Mouse (Mus musculus) cerebellum, postnatal 25 days (tissue): ENCODE measurements around the gene Wdr1.
"Not testable (repeated sequence)": the region's sequence is repeated elsewhere in the genome, so short reads cannot be mapped to it uniquely, and the experiment has no call there.

ENCODE experiments used
- DNase-seq, 2 experiments: peaks; one replicate each; pipeline ENCODE4 v3.0.0; 2021; ENCODE audit warnings: mixed read lengths in 2 of 2

The Wdr1 gene

DNA sequence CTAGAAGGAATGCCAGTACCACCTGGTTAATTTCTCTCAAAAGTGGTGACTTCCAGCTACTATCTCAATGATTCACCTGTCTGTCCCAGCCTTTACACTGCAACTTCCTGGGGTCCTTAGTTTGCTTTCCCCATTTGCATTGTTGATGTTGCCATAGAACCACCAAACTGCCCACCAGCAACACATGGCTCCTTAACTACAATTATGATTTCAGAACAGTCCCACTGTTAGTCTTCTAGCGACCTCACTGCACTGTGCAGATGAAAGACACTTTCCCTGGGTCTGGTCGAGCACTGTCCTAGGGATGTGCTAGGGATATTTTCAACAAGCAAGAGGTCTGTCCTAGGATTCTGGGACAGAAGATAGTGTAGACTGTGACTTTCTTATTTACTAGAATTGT is at the start of gene Wdr1:
Gene Wdr1 (minus strand): TSS at position 101 of the 400 bp plus-strand sequence.
- DNase-seq: no peak

GRCm38 (mm10) chr5:38611118-38611517 is 48.1 kb upstream of the Wdr1 start:
- peak in 1 of 2 experiments; percentile 13 for DNase-seq

GRCm38 (mm10) chr5:38608219-38608618 is 45.2 kb upstream of the Wdr1 start:
- not testable (repeated sequence) for DNase-seq

- peak in 1 of 2 experiments; percentile 22 for DNase-seq
Observed at GRCm38 (mm10) chr5:38598647-38599304, 35.8 kb upstream of the Wdr1 start.

GRCm38 (mm10) chr5:38588924-38589323 is 25.9 kb upstream of the Wdr1 start:
- no peak for DNase-seq

DNA sequence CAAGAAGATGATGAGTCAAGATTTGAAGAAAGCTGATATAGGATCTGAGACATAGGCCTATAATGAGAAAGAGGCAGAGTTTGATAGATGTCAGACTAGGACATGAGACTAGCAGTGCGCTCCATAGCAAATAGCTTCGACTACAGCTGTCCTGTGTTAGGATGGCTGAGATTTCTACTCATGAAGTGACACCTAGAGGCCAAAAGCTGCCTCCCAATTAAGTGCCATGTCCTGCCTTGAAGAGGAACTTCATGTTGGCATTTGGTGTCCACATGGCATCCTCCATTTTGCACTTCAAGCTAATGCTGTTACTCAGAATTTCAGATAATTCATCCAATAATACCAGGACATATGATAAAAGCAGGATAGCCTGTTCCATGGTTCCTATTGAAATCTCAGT is 22.4 kb upstream of the Wdr1 start:
- peak in 1 of 2 experiments; percentile 10 for DNase-seq

GRCm38 (mm10) chr5:38583026-38583425 is 20.0 kb upstream of the Wdr1 start:
- no peak for DNase-seq

GRCm38 (mm10) chr5:38580703-38581102 is 17.7 kb upstream of the Wdr1 start:
- DNase-seq: peak; percentile 34 to 60

- peak; percentile 11 to 51 for DNase-seq
Observed at GRCm38 (mm10) chr5:38570876-38571275, 7.9 kb upstream of the Wdr1 start.

- no peak for DNase-seq
Observed at GRCm38 (mm10) chr5:38568652-38569051, 5.6 kb upstream of the Wdr1 start.

DNA sequence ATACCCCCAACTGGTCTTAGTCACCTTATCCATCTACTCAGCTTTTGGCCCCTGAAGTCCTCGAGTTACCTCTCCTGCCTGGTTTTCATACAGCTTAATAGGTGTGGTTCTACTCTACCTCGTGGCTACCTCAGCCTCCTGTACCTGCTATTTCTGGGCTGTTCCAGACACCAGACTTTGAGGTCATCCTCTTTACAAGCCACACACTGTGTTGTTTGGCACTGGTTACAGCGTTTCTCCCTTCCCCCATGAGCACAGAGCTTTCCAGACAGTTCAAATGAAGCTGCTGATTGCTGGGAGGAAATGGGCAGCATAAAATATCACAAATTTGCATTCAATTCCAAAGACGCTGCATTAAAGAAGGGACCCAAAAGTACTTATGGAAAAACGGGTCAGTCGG is 1.8 kb upstream of the Wdr1 start:
- DNase-seq: no peak

DNA sequence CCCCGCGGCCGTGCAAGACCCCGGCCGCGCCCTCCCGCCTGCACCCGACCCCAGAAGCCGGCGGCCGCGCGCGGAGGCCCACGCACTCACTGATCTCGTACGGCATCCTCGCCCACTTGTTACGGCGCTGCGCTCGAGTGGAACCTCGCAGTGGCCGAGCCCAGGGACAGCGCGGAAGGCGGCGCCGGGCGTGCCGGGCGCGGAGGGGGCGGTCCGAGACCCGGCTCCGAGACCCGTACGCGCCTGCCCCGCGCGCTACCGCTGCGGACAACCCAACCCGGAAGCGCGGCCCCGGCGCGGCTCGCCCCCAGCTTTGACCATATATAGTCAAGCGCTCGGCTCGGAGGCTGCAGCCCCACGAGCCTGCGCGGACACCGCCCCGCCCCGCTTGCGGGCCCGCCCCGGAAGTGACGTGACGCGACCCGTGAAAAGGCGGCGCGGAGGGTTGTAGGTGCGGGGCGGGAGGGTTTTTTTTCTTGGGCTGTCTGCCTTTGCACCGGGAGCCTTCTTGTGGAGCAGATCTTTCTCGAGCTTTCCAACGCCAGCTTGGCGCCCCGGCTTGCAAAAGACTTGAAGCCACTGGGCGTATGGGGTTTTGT is 1.5 kb downstream of the Wdr1 start:
- DNase-seq: peak; percentile 99

- peak; percentile 58 to 59 for DNase-seq
Observed at GRCm38 (mm10) chr5:38560586-38561425, 2.2 kb downstream of the Wdr1 start.

DNA sequence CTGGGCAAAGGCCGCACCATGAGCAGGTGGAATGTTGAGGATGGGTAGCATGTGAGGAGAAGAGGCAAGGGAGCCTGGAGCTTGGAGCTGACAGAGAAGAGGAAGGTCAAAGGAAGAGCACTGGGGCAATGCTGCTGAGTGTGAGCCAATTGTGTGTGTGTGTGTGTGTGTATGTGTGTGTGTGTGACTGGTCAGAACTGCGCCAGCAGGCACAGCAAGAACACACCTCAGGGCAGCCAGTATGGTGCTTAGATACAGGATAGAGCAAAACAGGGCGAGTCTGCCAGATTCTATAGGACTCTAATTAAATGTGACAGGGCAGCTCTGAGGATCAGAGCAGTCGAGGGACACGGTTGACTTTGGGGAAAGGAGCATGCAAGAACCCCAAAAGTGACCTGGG is 4.2 kb downstream of the Wdr1 start:
- peak; percentile 42 to 56 for DNase-seq

DNA sequence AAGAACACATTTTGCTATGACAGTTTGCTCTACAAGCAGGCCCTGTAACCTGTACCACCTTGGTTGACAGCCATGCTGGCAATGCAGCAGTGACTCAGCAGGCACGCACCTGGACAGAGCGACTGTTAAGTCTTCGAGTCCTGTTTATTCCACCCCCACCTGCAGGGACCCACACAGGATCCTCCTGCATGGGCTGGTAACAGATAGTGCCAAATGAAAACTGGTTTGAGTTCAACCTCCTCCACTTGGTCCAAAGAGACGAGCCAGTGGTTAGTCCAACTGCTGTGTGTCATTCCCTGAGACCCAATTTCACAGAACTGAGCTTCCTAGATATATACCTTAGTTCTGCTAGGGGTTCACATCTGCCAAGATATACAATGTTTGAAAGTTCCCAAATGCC is 5.2 kb downstream of the Wdr1 start:
- DNase-seq: peak; percentile 44 to 56

GRCm38 (mm10) chr5:38556406-38556805 is 6.6 kb downstream of the Wdr1 start:
- no peak for DNase-seq

- peak; percentile 61 to 75 for DNase-seq
Observed at GRCm38 (mm10) chr5:38553953-38554352, 9.1 kb downstream of the Wdr1 start.

DNA sequence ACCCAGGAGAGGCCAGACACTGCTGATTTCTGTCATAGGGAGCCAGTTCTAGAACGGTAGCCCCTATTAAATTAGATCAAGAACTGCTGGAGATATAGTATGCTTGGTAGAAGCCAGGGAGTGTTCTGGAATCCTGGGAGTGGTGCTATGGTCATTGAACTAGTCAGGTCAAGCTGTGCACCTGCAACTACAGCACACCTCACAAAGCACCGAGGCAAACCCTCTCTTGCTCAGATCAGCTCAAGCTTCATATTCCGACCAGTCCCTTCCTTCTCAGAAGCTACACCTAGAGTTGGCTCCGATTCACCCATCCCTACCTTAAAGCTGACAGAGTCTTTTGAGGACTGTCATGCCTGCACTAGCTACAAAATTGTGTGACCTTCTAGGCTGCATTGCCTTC is 9.5 kb downstream of the Wdr1 start:
- no peak for DNase-seq

- no peak for DNase-seq
Observed at GRCm38 (mm10) chr5:38552615-38553014, 10.4 kb downstream of the Wdr1 start.

DNA sequence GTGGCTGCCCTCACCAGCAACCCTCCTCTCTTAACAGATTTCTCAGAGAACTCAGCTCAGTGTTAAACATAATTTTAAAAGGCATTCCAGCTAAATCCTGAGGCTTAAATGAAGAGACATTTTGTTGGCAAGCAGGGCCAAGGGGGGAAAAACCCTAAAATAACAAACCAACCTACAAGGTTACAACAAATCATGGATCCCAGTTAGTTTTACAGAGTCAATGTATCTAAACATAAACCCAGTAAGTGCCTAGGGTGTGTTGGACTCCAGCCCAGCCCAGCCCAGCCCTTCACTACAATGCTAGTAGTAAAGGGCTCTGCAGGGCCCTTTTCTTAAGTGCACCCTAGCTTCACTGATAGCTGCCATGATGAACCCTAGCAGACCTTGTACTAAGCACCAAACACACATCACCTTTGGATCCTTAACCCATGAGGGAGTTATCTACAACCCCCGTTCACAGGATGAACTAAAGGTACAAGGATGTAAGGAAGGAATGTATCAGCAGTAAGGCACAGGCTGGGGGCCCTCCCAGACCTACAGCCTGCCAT is 12.7 kb downstream of the Wdr1 start:
- no peak for DNase-seq

DNA sequence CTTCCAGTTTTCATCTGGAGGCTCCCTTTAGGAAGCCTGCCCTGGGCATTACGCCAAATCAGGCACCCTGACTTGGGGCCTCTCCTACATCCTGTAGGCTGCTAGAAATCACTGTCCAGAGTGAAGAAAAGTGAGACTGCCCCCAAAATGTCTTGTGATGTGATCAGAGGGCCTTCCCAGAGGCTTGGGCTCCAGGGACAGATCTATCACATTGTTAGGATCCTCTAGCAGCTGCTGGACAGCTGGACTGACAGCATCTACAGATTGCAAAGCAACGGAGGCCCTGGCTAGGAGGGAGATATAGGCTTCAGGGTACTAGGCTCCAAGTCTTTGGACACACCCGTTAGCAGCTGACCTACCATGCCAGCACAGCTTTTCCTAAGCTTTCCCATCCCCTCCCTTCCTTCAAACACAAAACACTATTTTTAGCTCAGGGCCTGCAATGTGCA is 13.5 kb downstream of the Wdr1 start:
- DNase-seq: no peak

- DNase-seq: no peak
Observed at GRCm38 (mm10) chr5:38547375-38547774, 15.6 kb downstream of the Wdr1 start.
